11 mouse cellular contexts compared by ENCODE assay signal in the genomic region with DNA sequence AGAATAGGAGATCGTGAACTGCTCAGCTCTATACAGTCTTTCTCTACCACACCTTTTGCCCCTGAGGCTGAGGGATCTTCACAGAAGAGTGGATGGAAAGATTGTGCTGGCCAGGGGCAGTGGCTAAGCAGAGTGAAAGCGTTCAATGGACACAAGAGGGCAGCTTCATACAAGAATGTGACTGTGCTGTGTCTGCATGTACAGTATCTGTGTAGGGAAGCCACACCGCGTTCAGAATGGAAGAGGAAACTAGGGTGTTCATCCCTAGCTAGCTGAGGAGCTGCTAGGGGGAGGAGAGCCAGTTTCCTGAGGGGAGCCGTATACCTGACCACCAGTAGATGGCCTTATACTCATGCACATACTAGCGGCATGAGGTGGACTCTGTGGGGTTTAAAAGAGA. TPM values are rescaled to one million over a fixed set of nuclear protein-coding genes. Genes with fewer than 3 reads are reported as not detected.
A peak's percentile ranks its signal among the peaks of the same experiment; 100 is the strongest.
DNase-seq lines count a peak whose midpoint lies in the region; ATAC-seq and TF ChIP-seq lines count a peak whose summit lies in the region.
"Had no signal": no experiment of that assay in that cellular context is flagged by ENCODE, and none has a peak within 500 bp of the region (broad histone marks: within the 10 kb centered on the region; RNA-seq: fewer than 3 reads in every experiment).

No protein-coding gene starts in this region.

- H3K27ac ChIP-seq in kidney, postnatal 0 days = no peak overlapping the region
- H3K27ac ChIP-seq: limb, embryonic 10.5 days had no signal

- no peaks in the 10 kb centered on the region for H3K4me1 ChIP-seq in kidney, postnatal 0 days (replicated peaks; ENCODE audit: insufficient read depth, low read length)
- H3K4me1 ChIP-seq: limb, embryonic 10.5 days had no signal

- H3K9ac ChIP-seq in kidney, postnatal 0 days (ENCODE audit: low read depth, low read length) = no peak overlapping the region

- no peak overlapping the region for H3K4me2 ChIP-seq in kidney, postnatal 0 days (ENCODE audit: low read length)

- 47% methylated on average over 6 of the region's 6 CpGs for WGBS in kidney, postnatal 0 days

- no peak overlapping the region for H3K4me3 ChIP-seq in kidney, postnatal 0 days (replicated peaks; ENCODE audit: low read depth, low read length)
- H3K4me3 ChIP-seq: limb, embryonic 10.5 days had no signal

- ATAC-seq in kidney, postnatal 0 days (replicated peaks; ENCODE audit: low FRiP score, low read depth) = peak; percentile 36; the same call in 1 of the 2 replicates
- ATAC-seq in megakaryocyte-erythroid progenitor cell, adult 5-6 weeks (replicated peaks; ENCODE audit: low FRiP score, low TSS enrichment, poor library complexity, severe bottlenecking) = no peak
- ATAC-seq: Patski had no signal

- no peaks in the 10 kb centered on the region for H3K27me3 ChIP-seq in kidney, postnatal 0 days (ENCODE audit: insufficient read depth, low read length)

- peak; percentile 58 for TF ChIP-seq CTCF in kidney, postnatal 0 days (IDR thresholded peaks at IDR 0.05; ENCODE audit: low read depth)

- no peaks in the 10 kb centered on the region for H3K9me3 ChIP-seq in kidney, postnatal 0 days (replicated peaks; ENCODE audit: low read length)
- H3K9me3 ChIP-seq: limb, embryonic 10.5 days had no signal

- DNase-seq in cerebellum, postnatal 14 days = peak; percentile 19 to 27
- no peak for DNase-seq in cerebellum, adult 11 months
- DNase-seq in kidney, postnatal 0 days (ENCODE audit: low spot score) = peak; percentile 74
- no peak for DNase-seq in kidney, adult 8-10 months
- peak; percentile 47 for DNase-seq in testis, postnatal 10 days (ENCODE audit: low spot score)
- DNase-seq in testis, postnatal 14 days (ENCODE audit: low spot score) = no peak
- DNase-seq in urinary bladder, adult 18-20 months (ENCODE audit: low spot score in 2 of 2) = no peak
- DNase-seq: heart, postnatal 36 days had no signal

- no peaks in the 10 kb centered on the region for H3K36me3 ChIP-seq in kidney, postnatal 0 days (ENCODE audit: insufficient read depth, low read length)
- H3K36me3 ChIP-seq: limb, embryonic 10.5 days had no signal

RNA-seq across cellular contexts. Expression of gene 1700001L19Rik, which starts 25.6 kb away (rescaled TPM):
- 0.40 and 0.43 TPM in 2 replicates for polyA plus RNA-seq in kidney, postnatal 0 days (2015; fragmentation: Nextera tagmentation; extraction: Ambion mirVana)
- not detected in 2 replicates for total RNA-seq in megakaryocyte-erythroid progenitor cell, adult 5-6 weeks (2014; fragmentation: Nextera tagmentation)
- total RNA-seq in megakaryocyte-erythroid progenitor cell, adult 5-6 weeks (2017) = not detected in 2 replicates
- total RNA-seq: heart, postnatal 36 days had no signal
- polyA plus RNA-seq: Patski had no signal

RNA-seq across cellular contexts. Expression of gene Fastkd3, which starts 40.8 kb away (rescaled TPM):
- polyA plus RNA-seq in kidney, postnatal 0 days (2015; fragmentation: Nextera tagmentation; extraction: Ambion mirVana) = 28.3 and 28.4 TPM in 2 replicates
- 20.6 and 33.8 TPM in 2 replicates for total RNA-seq in megakaryocyte-erythroid progenitor cell, adult 5-6 weeks (2014; fragmentation: Nextera tagmentation)
- total RNA-seq in megakaryocyte-erythroid progenitor cell, adult 5-6 weeks (2017) = 13.9 and 21.7 TPM in 2 replicates

RNA-seq across cellular contexts. Expression of gene Mtrr, which starts 40.8 kb away (rescaled TPM):
- 12.0 and 13.9 TPM in 2 replicates for polyA plus RNA-seq in kidney, postnatal 0 days (2015; fragmentation: Nextera tagmentation; extraction: Ambion mirVana)
- 30.7 and 31.3 TPM in 2 replicates for total RNA-seq in megakaryocyte-erythroid progenitor cell, adult 5-6 weeks (2014; fragmentation: Nextera tagmentation)
- total RNA-seq in megakaryocyte-erythroid progenitor cell, adult 5-6 weeks (2017) = 25.6 and 29.9 TPM in 2 replicates

Comparison
In these comparisons a context has a peak if more than half of its experiments do, and no peak if none do; other contexts are left out.
1. DNase-seq: peak in cerebellum, postnatal 14 days (2 of 2), kidney, postnatal 0 days (single experiment) and testis, postnatal 10 days (single experiment); none in cerebellum, adult 11 months (single experiment), kidney, adult 8-10 months (0 of 2), testis, postnatal 14 days (single experiment) and urinary bladder, adult 18-20 months (0 of 2).